13 mouse cellular contexts compared by ENCODE assay signal in the genomic region with DNA sequence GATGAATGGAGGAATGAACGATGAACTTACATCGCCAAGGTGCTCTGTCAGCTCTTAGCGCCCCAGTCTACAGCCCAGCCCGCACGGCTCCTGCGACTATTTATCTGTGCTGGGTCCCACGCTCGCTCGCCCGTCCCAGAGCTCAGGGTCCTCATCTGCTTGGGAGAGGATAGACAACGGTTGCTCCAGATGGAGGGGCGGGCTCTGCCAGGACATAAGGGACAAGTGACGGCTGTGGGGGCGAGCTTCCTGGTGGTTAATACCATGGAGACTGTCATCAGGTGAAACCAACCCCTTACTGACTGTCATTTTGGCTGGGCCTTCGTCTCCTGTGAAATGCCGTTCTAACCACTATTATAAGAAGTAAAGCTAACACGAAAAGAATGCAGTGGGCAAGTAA.
"Had no signal": no experiment of that assay in that cellular context is flagged by ENCODE, and none has a peak within 500 bp of the region (broad histone marks: within the 10 kb centered on the region; RNA-seq: fewer than 3 reads in every experiment).

No protein-coding gene starts in this region.

- DNase-seq: gastrocnemius, adult 2 months; gastrocnemius, postnatal 10 days; gastrocnemius, postnatal 25 days; heart, adult 18-20 months; heart, postnatal 10 days; heart, postnatal 4 days; kidney, adult 18-20 months; kidney, adult 8-10 months; kidney, postnatal 10 days; kidney, postnatal 25 days; kidney, postnatal 4 days; liver; liver, embryonic 13.5 days had no signal
